In genomic region chr4:86031041-86031440, GRCm38 (mm10) we compare ENCODE assay signal across 12 mouse cellular contexts.
A peak's percentile ranks its signal among the peaks of the same experiment; 100 is the strongest.
DNase-seq lines count a peak whose midpoint lies in the region; TF ChIP-seq lines count a peak whose summit lies in the region.
"Had no signal": no experiment of that assay in that cellular context is flagged by ENCODE, and none has a peak within 500 bp of the region (broad histone marks: within the 10 kb centered on the region; RNA-seq: fewer than 3 reads in every experiment).

No protein-coding gene starts in this region.

- peak; percentile 11 for DNase-seq in kidney, postnatal 10 days
- DNase-seq in kidney, adult 2 months = no peak
- DNase-seq in adrenal gland, postnatal 14 days = peak; percentile 80
- peak; percentile 11 for DNase-seq in heart, adult 8-10 months (ENCODE audit: low spot score)
- peak; percentile 16 for DNase-seq in lung, postnatal 25 days (ENCODE audit: low spot score)
- DNase-seq in layer of hippocampus, postnatal 14 days (ENCODE audit: low spot score in 2 of 2) = no peak
- DNase-seq in left cerebral cortex, postnatal 10 days (ENCODE audit: extremely low spot score in 1 of 2, low spot score in 2 of 2) = no peak
- DNase-seq: cerebellum, adult 9-10 months; kidney, adult 8-10 months; liver, postnatal 0 days; thymus, postnatal 14 days had no signal

- no peak overlapping the region for H3K27ac ChIP-seq in kidney, adult 2 months (ENCODE audit: insufficient read depth, low read depth, low read length)
- H3K27ac ChIP-seq: neural tube, embryonic 12.5 days had no signal

- no peak overlapping the region for H3K4me3 ChIP-seq in kidney, adult 2 months (ENCODE audit: insufficient read depth, low read depth, low read length)
- H3K4me3 ChIP-seq: neural tube, embryonic 12.5 days had no signal

- intact Hi-C loops in left cerebral cortex, postnatal 10 days (cut with DNase I) = no loop called here

- H3K4me1 ChIP-seq in kidney, adult 2 months (ENCODE audit: control insufficient read depth, insufficient read depth, low read length) = no peaks in the 10 kb centered on the region

- WGBS in kidney, adult 2 months = 41% methylated on average over 8 of the region's 8 CpGs

- no peaks in the 10 kb centered on the region for H3K27me3 ChIP-seq in kidney, adult 2 months (replicated peaks; ENCODE audit: control insufficient read depth, insufficient read depth, low read length)
- H3K27me3 ChIP-seq: neural tube, embryonic 12.5 days had no signal

- no peak for TF ChIP-seq POLR2A in kidney, adult 2 months (IDR thresholded peaks at IDR 0.05; ENCODE audit: low read depth, low read length)

- H3K36me3 ChIP-seq in kidney, adult 2 months (ENCODE audit: control insufficient read depth, insufficient read depth, low read length) = no peaks in the 10 kb centered on the region
- H3K36me3 ChIP-seq: neural tube, embryonic 12.5 days had no signal

- no peak for TF ChIP-seq CTCF in kidney, adult 2 months (conservative IDR thresholded peaks at IDR 0.05; ENCODE audit: insufficient read depth, insufficient read length, low read depth, low read length)

Comparison
In these comparisons a context has a peak if more than half of its experiments do, and no peak if none do; other contexts are left out.
1. DNase-seq: peak in kidney, postnatal 10 days (single experiment), adrenal gland, postnatal 14 days (single experiment), heart, adult 8-10 months (single experiment) and lung, postnatal 25 days (single experiment); none in kidney, adult 2 months (single experiment), layer of hippocampus, postnatal 14 days (0 of 2) and left cerebral cortex, postnatal 10 days (0 of 2).